Mouse (Mus musculus): ENCODE results near the gene Ift80.
"Not testable (repeated sequence)": the region's sequence is repeated elsewhere in the genome, so short reads cannot be mapped to it uniquely, and the experiment has no call there.

Ift80 gene

GRCm38 (mm10) chr3:68986550-68986949, 17.8 kb downstream of the Ift80 start:
- DNase-seq (ENCODE audit: low spot score in 2 of 2): no peak

DNA sequence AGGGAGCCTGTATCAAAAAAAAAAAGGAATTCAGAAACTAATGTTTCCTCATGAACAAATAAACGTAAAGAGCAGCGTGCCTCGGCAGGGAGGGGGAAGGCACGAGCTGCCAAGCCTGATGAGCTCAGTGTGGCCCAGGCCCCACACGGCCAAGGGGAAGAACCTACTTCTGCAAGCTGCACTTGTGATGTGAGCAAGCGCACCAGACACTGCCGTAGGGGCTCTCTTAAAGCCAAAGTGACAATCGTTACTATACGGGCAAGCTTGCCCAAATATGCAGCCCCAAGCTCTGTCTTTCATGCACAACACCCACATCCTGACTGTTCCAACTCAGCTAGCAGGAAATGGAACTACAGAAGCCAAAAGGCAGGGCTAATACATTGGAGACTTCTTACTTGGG, 23.5 kb downstream of the Ift80 start:
- peak in 1 of 2 experiments; percentile 60 for DNase-seq (ENCODE audit: low spot score in 2 of 2)

- DNase-seq (ENCODE audit: low spot score in 2 of 2): peak in 1 of 2 experiments; percentile 35
These were observed 25.2 kb downstream of the Ift80 start for GRCm38 (mm10) chr3:68979187-68979586.

- no peak for DNase-seq (ENCODE audit: low spot score in 2 of 2)
These were observed 26.7 kb downstream of the Ift80 start for GRCm38 (mm10) chr3:68977696-68978095.

DNA sequence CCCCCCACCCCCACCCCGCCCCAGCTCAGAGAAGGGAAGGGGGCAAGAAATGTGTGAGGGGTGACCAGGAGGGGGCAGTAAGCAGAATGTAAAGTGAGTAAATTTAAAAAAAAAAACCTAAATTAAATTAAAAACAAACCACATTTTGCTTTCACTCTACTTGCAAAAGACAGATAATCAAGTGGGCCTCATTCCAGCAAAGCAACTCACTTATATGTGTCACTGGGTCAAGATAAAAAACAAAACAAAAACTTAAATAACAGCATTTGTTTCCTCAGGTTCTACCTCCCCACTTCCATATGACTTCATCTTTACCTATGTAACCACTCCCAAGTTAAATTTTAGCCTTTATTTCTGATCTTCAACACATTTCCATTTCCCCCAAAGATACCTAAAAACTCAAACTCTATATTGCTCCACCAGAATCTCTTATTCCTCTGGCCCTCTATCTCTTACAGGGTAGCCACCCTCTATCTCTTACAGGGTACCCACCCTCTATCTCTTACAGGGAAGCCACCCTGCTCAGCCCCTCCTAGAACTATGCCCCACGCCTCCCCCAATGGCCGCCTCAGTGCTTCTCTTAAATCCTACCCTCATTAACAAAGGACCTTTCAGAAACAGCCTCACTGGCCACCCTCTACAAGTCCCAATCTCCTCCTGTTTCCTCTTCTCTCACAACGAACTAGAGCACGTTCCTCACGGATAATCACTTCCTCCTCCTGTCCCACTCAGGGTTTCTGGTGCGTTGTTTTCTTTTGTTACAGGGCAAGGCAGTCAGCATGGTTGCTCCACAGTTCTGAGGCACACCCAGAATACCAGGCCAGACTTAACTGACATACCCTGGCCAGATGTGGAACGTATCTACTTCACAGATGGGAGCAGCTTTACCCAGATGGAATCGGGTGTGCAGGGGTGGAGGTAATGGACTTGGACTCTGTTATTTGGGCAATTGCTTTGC, 28.6 kb downstream of the Ift80 start:
- no peak for DNase-seq (ENCODE audit: low spot score in 2 of 2)

GRCm38 (mm10) chr3:68974639-68975532, 29.5 kb downstream of the Ift80 start:
- DNase-seq (ENCODE audit: low spot score in 2 of 2): no peak

DNA sequence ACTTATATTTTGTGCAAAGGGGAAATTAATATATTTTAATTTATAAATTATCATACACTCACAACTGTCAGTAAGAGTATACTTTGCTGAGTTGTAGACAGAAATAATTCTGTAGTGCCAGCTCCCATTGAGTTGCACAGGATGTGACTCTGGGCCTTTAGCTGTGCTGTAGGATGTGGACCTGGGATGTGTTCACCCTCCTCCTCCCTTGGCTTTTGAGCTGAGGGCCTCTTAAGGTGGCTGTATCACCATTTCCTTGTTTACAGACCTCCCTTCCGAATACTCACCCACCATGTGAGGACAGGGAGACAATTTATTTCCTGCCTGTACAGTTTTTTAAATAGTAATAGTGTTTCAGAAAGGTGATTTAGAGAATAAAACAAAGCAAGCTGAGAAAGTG, 30.8 kb downstream of the Ift80 start:
- no peak for DNase-seq (ENCODE audit: low spot score in 2 of 2)

- DNase-seq (ENCODE audit: low spot score in 2 of 2): no peak
These were observed 35.2 kb downstream of the Ift80 start for GRCm38 (mm10) chr3:68969091-68969590.

GRCm38 (mm10) chr3:68967404-68967803, 37.0 kb downstream of the Ift80 start:
- no peak for DNase-seq (ENCODE audit: low spot score in 2 of 2)

- DNase-seq (ENCODE audit: low spot score in 2 of 2): no peak
These were observed 37.7 kb downstream of the Ift80 start for GRCm38 (mm10) chr3:68966527-68967285.

GRCm38 (mm10) chr3:68964682-68965081, 39.7 kb downstream of the Ift80 start:
- DNase-seq (ENCODE audit: low spot score in 2 of 2): peak; percentile 46 to 80

GRCm38 (mm10) chr3:68957413-68957812, 47.0 kb downstream of the Ift80 start:
- no peak for DNase-seq (ENCODE audit: low spot score in 2 of 2)

DNA sequence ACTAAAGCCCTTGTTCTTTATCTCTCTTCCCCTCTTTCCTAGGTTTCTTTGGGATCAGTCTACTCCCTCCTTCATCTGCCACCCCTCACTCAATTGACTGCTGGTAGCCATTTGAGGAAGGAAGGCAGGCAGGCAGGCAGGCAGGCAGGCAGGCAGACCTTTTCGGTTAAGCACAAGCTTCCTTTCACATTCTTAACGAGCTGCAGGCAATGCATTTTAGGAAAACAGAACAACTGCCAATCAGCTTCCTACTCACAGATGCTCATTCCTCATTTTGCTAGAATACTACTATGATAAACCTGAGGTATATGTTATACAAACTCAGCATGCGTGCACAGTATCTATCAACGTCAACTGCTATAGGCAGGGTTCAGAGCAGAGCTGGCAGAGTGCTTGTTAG, 47.9 kb downstream of the Ift80 start:
- DNase-seq (ENCODE audit: low spot score in 2 of 2): no peak

- DNase-seq (ENCODE audit: low spot score in 2 of 2): peak in 1 of 2 experiments; percentile 47
These were observed 49.9 kb downstream of the Ift80 start for GRCm38 (mm10) chr3:68954487-68954886.

GRCm38 (mm10) chr3:68952707-68953106, 51.7 kb downstream of the Ift80 start:
- no peak for DNase-seq (ENCODE audit: low spot score in 2 of 2)

- DNase-seq (ENCODE audit: low spot score in 2 of 2): not testable (repeated sequence)
These were observed 52.4 kb downstream of the Ift80 start for GRCm38 (mm10) chr3:68951971-68952370.

- no peak for DNase-seq (ENCODE audit: low spot score in 2 of 2)
These were observed 55.0 kb downstream of the Ift80 start for GRCm38 (mm10) chr3:68949381-68949780.

DNA sequence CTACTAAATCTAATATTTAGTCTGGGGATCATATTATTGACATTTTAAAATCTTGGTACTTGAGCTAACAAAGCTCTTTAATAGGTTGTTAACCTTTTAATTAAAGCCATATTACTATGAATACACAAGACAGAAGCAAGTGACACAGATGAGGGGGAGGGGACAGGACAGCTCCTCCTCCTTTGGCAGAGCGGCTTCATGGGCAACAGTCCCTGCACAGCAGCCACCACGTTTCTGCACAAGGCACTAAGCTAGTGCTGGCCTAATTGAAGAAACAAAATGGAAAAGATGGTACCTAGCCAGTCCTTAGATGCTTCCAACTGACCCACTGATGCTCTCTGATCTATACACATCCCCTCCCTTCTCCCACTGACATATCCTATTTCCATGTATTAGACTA, 55.5 kb downstream of the Ift80 start:
- no peak for DNase-seq (ENCODE audit: low spot score in 2 of 2)

DNA sequence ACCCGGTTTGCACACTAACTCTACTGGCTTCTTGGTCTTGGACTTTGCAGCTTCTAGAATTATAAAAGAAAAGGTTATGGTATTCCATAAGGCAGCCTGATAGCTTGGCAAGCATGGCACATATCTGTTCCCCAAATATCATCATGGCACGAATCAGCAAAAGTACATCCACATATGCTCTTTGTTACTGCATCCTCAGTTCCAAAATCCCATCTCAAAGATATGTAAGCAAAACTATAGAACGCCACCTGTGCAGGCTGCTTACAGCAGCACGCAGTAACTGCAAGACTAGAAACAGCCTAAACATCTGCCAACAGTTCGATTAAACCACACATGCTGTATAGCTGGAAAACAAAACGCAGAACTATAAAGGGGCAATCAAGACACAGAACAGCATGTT, 62.5 kb downstream of the Ift80 start:
- no peak for DNase-seq (ENCODE audit: low spot score in 2 of 2)

GRCm38 (mm10) chr3:68940311-68940710, 64.1 kb downstream of the Ift80 start:
- DNase-seq (ENCODE audit: low spot score in 2 of 2): no peak

GRCm38 (mm10) chr3:68939312-68939711, 65.1 kb downstream of the Ift80 start:
- DNase-seq (ENCODE audit: low spot score in 2 of 2): no peak

All from spleen, postnatal 10 days (tissue).